Mouse (Mus musculus): Measurements from ENCODE around the gene Lmo3. TPM values are rescaled to one million over a fixed set of nuclear protein-coding genes. Genes with fewer than 3 reads are reported as not detected.

Lmo3 gene
- polyA plus RNA-seq (2012; rRNA removed): not detected in 2 replicates

GRCm38 (mm10) chr6:138581734-138582505 is at the start of gene Lmo3:
Gene Lmo3, minus strand, starts transcription at chr6:138581968.
- H3K27me3 ChIP-seq (ENCODE audit: control insufficient read depth, insufficient read depth, low read length): no peaks in the 10 kb centered on the region
- no peak for TF ChIP-seq POLR2A (IDR thresholded peaks at IDR 0.05; ENCODE audit: control insufficient read depth, low read depth, low read length)
- TF ChIP-seq CTCF (IDR thresholded peaks at IDR 0.05; ENCODE audit: control insufficient read depth, insufficient read depth, insufficient replicate concordance, low read depth, low read length): no peak
- H3K36me3 ChIP-seq (ENCODE audit: control insufficient read depth, insufficient read depth, low read length): no peaks in the 10 kb centered on the region
- H3K27ac ChIP-seq (ENCODE audit: control insufficient read depth, insufficient read depth, low read depth, low read length): no peak within 1 kb of the TSS
- no peak within 1 kb of the TSS for H3K4me3 ChIP-seq (ENCODE audit: control insufficient read depth, low read depth, low read length)
- H3K4me1 ChIP-seq (ENCODE audit: control insufficient read depth, insufficient read depth, low read length): peaks cover 2% of the 10 kb centered on the region; the same call in 1 of the 2 replicates

- TF ChIP-seq CTCF (IDR thresholded peaks at IDR 0.05; ENCODE audit: control insufficient read depth, insufficient read depth, insufficient replicate concordance, low read depth, low read length): no peak
- TF ChIP-seq POLR2A (IDR thresholded peaks at IDR 0.05; ENCODE audit: control insufficient read depth, low read depth, low read length): no peak
- H3K27ac ChIP-seq (ENCODE audit: control insufficient read depth, insufficient read depth, low read depth, low read length): no peak overlapping the region
- no peaks in the 10 kb centered on the region for H3K36me3 ChIP-seq (ENCODE audit: control insufficient read depth, insufficient read depth, low read length)
- H3K27me3 ChIP-seq (ENCODE audit: control insufficient read depth, insufficient read depth, low read length): no peaks in the 10 kb centered on the region
- H3K4me1 ChIP-seq (ENCODE audit: control insufficient read depth, insufficient read depth, low read length): no peaks in the 10 kb centered on the region
- no peak overlapping the region for H3K4me3 ChIP-seq (ENCODE audit: control insufficient read depth, low read depth, low read length)
These were observed 39.0 kb upstream of the Lmo3 start for GRCm38 (mm10) chr6:138620786-138621185.

GRCm38 (mm10) chr6:138618396-138618795 is 36.6 kb upstream of the Lmo3 start:
- no peaks in the 10 kb centered on the region for H3K36me3 ChIP-seq (ENCODE audit: control insufficient read depth, insufficient read depth, low read length)
- no peak overlapping the region for H3K27ac ChIP-seq (ENCODE audit: control insufficient read depth, insufficient read depth, low read depth, low read length)
- TF ChIP-seq POLR2A (IDR thresholded peaks at IDR 0.05; ENCODE audit: control insufficient read depth, low read depth, low read length) (no peak), CTCF (IDR thresholded peaks at IDR 0.05; ENCODE audit: control insufficient read depth, insufficient read depth, insufficient replicate concordance, low read depth, low read length) (no peak)
- no peaks in the 10 kb centered on the region for H3K27me3 ChIP-seq (ENCODE audit: control insufficient read depth, insufficient read depth, low read length)
- H3K4me1 ChIP-seq (ENCODE audit: control insufficient read depth, insufficient read depth, low read length): no peaks in the 10 kb centered on the region
- no peak overlapping the region for H3K4me3 ChIP-seq (ENCODE audit: control insufficient read depth, low read depth, low read length)

- H3K27me3 ChIP-seq (ENCODE audit: control insufficient read depth, insufficient read depth, low read length): no peaks in the 10 kb centered on the region
- H3K36me3 ChIP-seq (ENCODE audit: control insufficient read depth, insufficient read depth, low read length): no peaks in the 10 kb centered on the region
- TF ChIP-seq POLR2A (IDR thresholded peaks at IDR 0.05; ENCODE audit: control insufficient read depth, low read depth, low read length) (no peak), CTCF (IDR thresholded peaks at IDR 0.05; ENCODE audit: control insufficient read depth, insufficient read depth, insufficient replicate concordance, low read depth, low read length) (no peak)
- no peak overlapping the region for H3K4me3 ChIP-seq (ENCODE audit: control insufficient read depth, low read depth, low read length)
- H3K4me1 ChIP-seq (ENCODE audit: control insufficient read depth, insufficient read depth, low read length): no peaks in the 10 kb centered on the region
- no peak overlapping the region for H3K27ac ChIP-seq (ENCODE audit: control insufficient read depth, insufficient read depth, low read depth, low read length)
These were observed 15.2 kb upstream of the Lmo3 start for GRCm38 (mm10) chr6:138597016-138597415.

GRCm38 (mm10) chr6:138595991-138596698 is 14.4 kb upstream of the Lmo3 start:
- Histone ChIP-seq H3K4me1 (ENCODE audit: control insufficient read depth, insufficient read depth, low read length) (no peaks in the 10 kb centered on the region), H3K4me3 (ENCODE audit: control insufficient read depth, low read depth, low read length) (no peak overlapping the region), H3K27ac (ENCODE audit: control insufficient read depth, insufficient read depth, low read depth, low read length) (no peak overlapping the region), H3K36me3 (ENCODE audit: control insufficient read depth, insufficient read depth, low read length) (no peaks in the 10 kb centered on the region), H3K27me3 (ENCODE audit: control insufficient read depth, insufficient read depth, low read length) (no peaks in the 10 kb centered on the region)
- TF ChIP-seq POLR2A (IDR thresholded peaks at IDR 0.05; ENCODE audit: control insufficient read depth, low read depth, low read length) (no peak), CTCF (IDR thresholded peaks at IDR 0.05; ENCODE audit: control insufficient read depth, insufficient read depth, insufficient replicate concordance, low read depth, low read length) (no peak)

- H3K27me3 ChIP-seq (ENCODE audit: control insufficient read depth, insufficient read depth, low read length): no peaks in the 10 kb centered on the region
- H3K4me3 ChIP-seq (ENCODE audit: control insufficient read depth, low read depth, low read length): no peak overlapping the region
- TF ChIP-seq POLR2A (IDR thresholded peaks at IDR 0.05; ENCODE audit: control insufficient read depth, low read depth, low read length) (no peak), CTCF (IDR thresholded peaks at IDR 0.05; ENCODE audit: control insufficient read depth, insufficient read depth, insufficient replicate concordance, low read depth, low read length) (no peak)
- H3K36me3 ChIP-seq (ENCODE audit: control insufficient read depth, insufficient read depth, low read length): no peaks in the 10 kb centered on the region
- H3K27ac ChIP-seq (ENCODE audit: control insufficient read depth, insufficient read depth, low read depth, low read length): no peak overlapping the region
- peaks cover 2% of the 10 kb centered on the region; the same call in 1 of the 2 replicates for H3K4me1 ChIP-seq (ENCODE audit: control insufficient read depth, insufficient read depth, low read length)
These were observed 1.5 kb upstream of the Lmo3 start for GRCm38 (mm10) chr6:138583314-138583713.

GRCm38 (mm10) chr6:138582506-138583000 is 785 bp upstream of the Lmo3 start:
- no peaks in the 10 kb centered on the region for H3K36me3 ChIP-seq (ENCODE audit: control insufficient read depth, insufficient read depth, low read length)
- H3K27me3 ChIP-seq (ENCODE audit: control insufficient read depth, insufficient read depth, low read length): no peaks in the 10 kb centered on the region
- H3K4me1 ChIP-seq (ENCODE audit: control insufficient read depth, insufficient read depth, low read length): peaks cover 2% of the 10 kb centered on the region; the same call in 1 of the 2 replicates
- no peak for TF ChIP-seq POLR2A (IDR thresholded peaks at IDR 0.05; ENCODE audit: control insufficient read depth, low read depth, low read length)
- TF ChIP-seq CTCF (IDR thresholded peaks at IDR 0.05; ENCODE audit: control insufficient read depth, insufficient read depth, insufficient replicate concordance, low read depth, low read length): no peak
- H3K27ac ChIP-seq (ENCODE audit: control insufficient read depth, insufficient read depth, low read depth, low read length): no peak overlapping the region
- H3K4me3 ChIP-seq (ENCODE audit: control insufficient read depth, low read depth, low read length): no peak overlapping the region

Measured in testis, adult 2 months (tissue).